Mouse (Mus musculus) neural tube, embryonic 14.5 days (tissue): ENCODE results near the gene Cnpy2. TPM values are rescaled to one million over a fixed set of nuclear protein-coding genes. Genes with fewer than 3 reads are reported as not detected.
"Not testable (repeated sequence)": the region's sequence is repeated elsewhere in the genome, so short reads cannot be mapped to it uniquely, and the experiment has no call there.

ENCODE experiments used
- ATAC-seq: fragments of 200-750 bp; cut with Nextera tagmentation; 2 replicates; pipeline ENCODE4 v1.8.0; 2017; ENCODE audit warnings: low read depth, mild to moderate bottlenecking, moderate TSS enrichment, moderate library complexity
- H3K27ac ChIP-seq: fragments of 300-500 bp; sonication (generic); 2 replicates; pipeline ENCODE4 v1.5.1; 2014; ENCODE audit warnings: low read depth, mild to moderate bottlenecking, control low read depth, low read length, moderate library complexity, mixed read lengths
- H3K27me3 ChIP-seq: fragments of 300-500 bp; sonication (generic); 2 replicates; pipeline ENCODE4 v1.6.1; 2014; ENCODE audit warnings: low read length; ENCODE audit not compliant: control insufficient read depth, insufficient read depth
- H3K36me3 ChIP-seq: fragments of 300-500 bp; sonication (generic); 2 replicates; pipeline ENCODE4 v1.6.1; 2014; ENCODE audit warnings: low read length, mixed read lengths; ENCODE audit not compliant: control insufficient read depth, insufficient read depth
- H3K4me1 ChIP-seq: fragments of 300-500 bp; sonication (generic); 2 replicates; pipeline ENCODE4 v1.6.1; 2014; ENCODE audit warnings: low read length; ENCODE audit not compliant: control insufficient read depth, insufficient read depth
- H3K4me2 ChIP-seq: fragments of 300-500 bp; sonication (generic); 2 replicates; pipeline ENCODE4 v1.6.1; 2014; ENCODE audit warnings: mild to moderate bottlenecking, low read depth, low read length, control low read depth
- H3K4me3 ChIP-seq: fragments of 300-500 bp; sonication (generic); 2 replicates; pipeline ENCODE4 v1.5.1; 2014; ENCODE audit warnings: low read depth, low read length, control low read depth, mixed read lengths
- H3K9ac ChIP-seq: fragments of 300-500 bp; sonication (generic); replicated peaks from 2 replicates; pipeline ENCODE4 v1.6.1; 2014; ENCODE audit warnings: low read depth, mild to moderate bottlenecking, control low read depth, low read length, mixed read lengths
- H3K9me3 ChIP-seq: fragments of 300-500 bp; sonication (generic); 2 replicates; pipeline ENCODE4 v1.6.1; 2016; ENCODE audit warnings: low read length; ENCODE audit not compliant: control insufficient read depth
- WGBS: fragments of 180-500 bp; shearing (Covaris S2); extraction: QIAGEN DNeasy Blood & Tissue Kit; methylation state at CpG from one replicate; pipeline ENCODE4 v1.1.7; 2014; 5-methylcytosine and 5-hydroxymethylcytosine counted together
- polyA plus RNA-seq: library from polyadenylated mRNA; unstranded; fragments of >200 nt; fragmentation: Nextera tagmentation; extraction: Ambion mirVana; gene quantifications from 2 replicates; pipeline ENCODE4 v1.2.1, GENCODE M21; 2014

Cnpy2 gene
- polyA plus RNA-seq, 1 experiment from 2014 or later, result 194 TPM

GRCm38 (mm10) chr10:128332358-128333249 is 10.3 kb downstream of the Cnpy2 start:
- WGBS, result 84% methylated on average over 5 of the region's 6 CpGs
- not testable (repeated sequence) for H3K9ac ChIP-seq, ATAC-seq, H3K4me1 ChIP-seq, H3K27ac ChIP-seq, H3K27me3 ChIP-seq, H3K36me3 ChIP-seq, H3K4me3 ChIP-seq, H3K4me2 ChIP-seq, H3K9me3 ChIP-seq

GRCm38 (mm10) chr10:128335582-128335981 is 13.3 kb downstream of the Cnpy2 start:
- Histone ChIP-seq H3K36me3 (no peaks in the 10 kb centered on the region), H3K27ac (no peak overlapping the region), H3K4me1 (peaks cover 16% of the 10 kb centered on the region), H3K9me3 (no peaks in the 10 kb centered on the region), H3K4me2 (no peak overlapping the region), H3K27me3 (no peaks in the 10 kb centered on the region), H3K9ac (no peak overlapping the region), H3K4me3 (no peak overlapping the region)
- 6% methylated on average over 4 of the region's 4 CpGs for WGBS
- no peak for ATAC-seq

GRCm38 (mm10) chr10:128336195-128336594 is 13.9 kb downstream of the Cnpy2 start:
- H3K27ac ChIP-seq, result no peak overlapping the region
- H3K27me3 ChIP-seq, result no peaks in the 10 kb centered on the region
- H3K9me3 ChIP-seq, result no peaks in the 10 kb centered on the region
- H3K4me3 ChIP-seq, result no peak overlapping the region
- WGBS, result 98% methylated on average over 3 of the region's 3 CpGs
- ATAC-seq, result no peak
- no peaks in the 10 kb centered on the region for H3K36me3 ChIP-seq
- H3K9ac ChIP-seq, result no peak overlapping the region
- peaks cover 16% of the 10 kb centered on the region for H3K4me1 ChIP-seq
- no peak overlapping the region for H3K4me2 ChIP-seq

GRCm38 (mm10) chr10:128336597-128336996 is 14.3 kb downstream of the Cnpy2 start:
- H3K4me2 ChIP-seq, result peak overlapping the region; percentile 79
- H3K9ac ChIP-seq, result no peak overlapping the region
- H3K27me3 ChIP-seq, result no peaks in the 10 kb centered on the region
- WGBS, result 93% methylated on average over 3 of the region's 3 CpGs
- peaks cover 16% of the 10 kb centered on the region for H3K4me1 ChIP-seq
- H3K27ac ChIP-seq, result no peak overlapping the region; the same call in 1 of the 2 replicates
- no peaks in the 10 kb centered on the region for H3K9me3 ChIP-seq
- H3K36me3 ChIP-seq, result no peaks in the 10 kb centered on the region
- ATAC-seq, result no peak
- H3K4me3 ChIP-seq, result no peak overlapping the region

DNA sequence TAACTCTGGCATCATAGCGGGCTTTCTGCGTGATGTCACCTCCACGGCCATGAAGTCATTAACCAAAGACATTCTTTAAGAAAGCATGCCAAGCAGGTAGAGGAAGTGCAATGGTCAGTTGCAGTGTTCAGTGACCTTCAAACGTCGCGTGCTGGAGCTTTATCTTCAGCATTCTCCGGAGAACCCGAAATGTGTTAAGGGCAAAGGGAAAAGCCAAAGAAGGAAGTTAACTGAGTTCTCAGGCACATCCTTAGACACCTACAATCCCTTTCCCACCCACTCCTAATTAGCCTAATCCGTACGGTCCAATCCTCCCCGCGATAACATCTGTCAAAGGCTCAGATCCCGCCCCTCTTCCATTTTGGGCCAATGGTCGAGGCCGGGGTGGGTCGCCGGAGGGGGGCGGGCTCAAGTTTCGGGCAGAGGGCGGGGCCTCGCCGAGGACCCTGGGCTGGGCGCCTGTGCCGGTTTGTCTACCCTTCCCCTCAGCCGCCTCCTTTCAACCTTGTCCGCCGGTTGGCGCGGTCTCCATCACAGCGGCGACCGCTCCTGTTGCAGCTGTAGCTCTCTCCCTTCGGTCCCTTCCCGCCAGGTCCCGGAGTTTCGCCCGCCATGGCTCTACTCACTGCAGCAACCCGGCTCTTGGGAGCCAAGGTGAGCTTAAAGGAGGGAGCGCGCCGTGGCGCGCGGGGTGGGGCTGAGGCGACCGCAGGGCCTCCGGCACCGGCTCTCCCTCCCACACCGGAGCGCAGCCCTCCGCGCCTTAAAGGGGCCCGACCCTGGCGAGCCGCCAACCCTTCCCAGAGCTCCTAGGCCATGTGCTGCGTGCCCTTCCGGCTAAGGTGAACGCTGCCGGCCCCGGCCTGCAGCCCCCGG is 15.3 kb downstream of the Cnpy2 start, which contains the start of gene Cs:
Gene Cs (plus strand): TSS at position 429 of the 876 bp plus-strand sequence.
- Histone ChIP-seq H3K4me1 (peaks cover 16% of the 10 kb centered on the region), H3K27me3 (no peaks in the 10 kb centered on the region), H3K27ac (peak within 1 kb of the TSS; percentile 88), H3K4me2 (peak within 1 kb of the TSS; percentile 79), H3K36me3 (no peaks in the 10 kb centered on the region), H3K9me3 (no peaks in the 10 kb centered on the region), H3K4me3 (peak within 1 kb of the TSS; percentile 79), H3K9ac (peak within 1 kb of the TSS; percentile 76)
- ATAC-seq, result peak; percentile 98
- WGBS, result under 1% methylated on average over 50 of the region's 61 CpGs

- peak overlapping the region; percentile 76 for H3K9ac ChIP-seq
- H3K27me3 ChIP-seq, result no peaks in the 10 kb centered on the region
- H3K4me2 ChIP-seq, result peak overlapping the region; percentile 79
- WGBS, result 24% methylated on average over 5 of the region's 5 CpGs
- peak overlapping the region; percentile 79 for H3K4me3 ChIP-seq
- H3K36me3 ChIP-seq, result no peaks in the 10 kb centered on the region
- no peak overlapping the region for H3K27ac ChIP-seq
- H3K4me1 ChIP-seq, result peaks cover 16% of the 10 kb centered on the region
- ATAC-seq, result no peak
- no peaks in the 10 kb centered on the region for H3K9me3 ChIP-seq
Measured at GRCm38 (mm10) chr10:128338415-128338814, 16.2 kb downstream of the Cnpy2 start.

GRCm38 (mm10) chr10:128338948-128339347 is 16.7 kb downstream of the Cnpy2 start:
- Histone ChIP-seq H3K9me3 (no peaks in the 10 kb centered on the region), H3K4me2 (peak overlapping the region; percentile 79), H3K4me3 (peak overlapping the region; percentile 79), H3K4me1 (peaks cover 16% of the 10 kb centered on the region), H3K9ac (no peak overlapping the region), H3K27me3 (no peaks in the 10 kb centered on the region), H3K27ac (no peak overlapping the region), H3K36me3 (no peaks in the 10 kb centered on the region)
- 67% methylated on average over 2 of the region's 2 CpGs for WGBS
- ATAC-seq, result no peak

- no peak for ATAC-seq
- 81% methylated on average over 2 of the region's 2 CpGs for WGBS
- Histone ChIP-seq H3K9me3 (no peaks in the 10 kb centered on the region), H3K4me2 (no peak overlapping the region), H3K27ac (no peak overlapping the region), H3K36me3 (no peaks in the 10 kb centered on the region), H3K27me3 (no peaks in the 10 kb centered on the region), H3K9ac (no peak overlapping the region), H3K4me3 (no peak overlapping the region), H3K4me1 (peaks cover 16% of the 10 kb centered on the region)
Measured at GRCm38 (mm10) chr10:128340257-128340656, 18.0 kb downstream of the Cnpy2 start.
